Mouse (Mus musculus) spleen, adult 2 months (tissue): ENCODE data around the gene Ninl.

Experiments
- CTCF ChIP-seq: fragments of 200-500 bp; IDR thresholded peaks from 2 replicates; pipeline ENCODE4 v1.5.1; 2011; ENCODE audit warnings: mild to moderate bottlenecking, inconsistent platforms; ENCODE audit not compliant: insufficient read depth, insufficient read length, insufficient replicate concordance; ENCODE audit errors: extremely low read depth
- POLR2A ChIP-seq: fragments of 200-500 bp; IDR thresholded peaks from 2 replicates; pipeline ENCODE4 v1.6.1; 2011; ENCODE audit warnings: low read depth, low read length, inconsistent platforms

GRCm38 (mm10) chr2:151004390-151004789, 34.8 kb downstream of the Ninl start:
- TF ChIP-seq POLR2A (no peak), CTCF (no peak)
